Mouse (Mus musculus) ES-Bruce4 (cell line): ENCODE results near the gene Pdzd2. TPM values are rescaled to one million over a fixed set of nuclear protein-coding genes. Genes with fewer than 3 reads are reported as not detected.

Experiments used
- H3K27ac ChIP-seq: 2 replicates; pipeline ENCODE4 v1.5.1; 2012; ENCODE audit warnings: low read length, inconsistent platforms; ENCODE audit not compliant: insufficient read depth
- H3K27me3 ChIP-seq: 2 replicates; pipeline ENCODE4 v1.6.1; 2012; ENCODE audit warnings: mild to moderate bottlenecking, low read length, inconsistent platforms; ENCODE audit not compliant: control insufficient read depth, poor library complexity, insufficient read depth, severe bottlenecking
- H3K36me3 ChIP-seq: 2 replicates; pipeline ENCODE4 v1.6.1; 2012; ENCODE audit warnings: inconsistent platforms, mild to moderate bottlenecking, low read length, moderate library complexity; ENCODE audit not compliant: control insufficient read depth, poor library complexity, insufficient read depth, severe bottlenecking
- H3K4me1 ChIP-seq: one replicate; pipeline ENCODE4 v1.8.1; 2011; ENCODE audit warnings: low read length; ENCODE audit not compliant: control insufficient read depth, insufficient read depth
- H3K4me3 ChIP-seq: 2 replicates; pipeline ENCODE4 v1.5.1; 2011; ENCODE audit warnings: low read depth, mild to moderate bottlenecking, low read length
- H3K9ac ChIP-seq: 2 replicates; pipeline ENCODE4 v1.6.1; 2012; ENCODE audit warnings: low read depth, mild to moderate bottlenecking, inconsistent platforms; ENCODE audit not compliant: poor library complexity, severe bottlenecking
- H3K9me3 ChIP-seq: replicated peaks from 2 replicates; pipeline ENCODE4 v1.6.1; 2012; ENCODE audit warnings: mild to moderate bottlenecking, low read length, inconsistent platforms; ENCODE audit not compliant: control insufficient read depth, poor library complexity, insufficient read depth, severe bottlenecking
- CTCF ChIP-seq: IDR thresholded peaks from one replicate; pipeline ENCODE4 v1.8.1; 2011; ENCODE audit warnings: low read depth, low read length
- EP300 ChIP-seq: IDR thresholded peaks from 2 replicates; pipeline ENCODE4 v1.6.1; 2011; ENCODE audit warnings: low read depth, low read length; ENCODE audit not compliant: insufficient read depth
- POLR2A ChIP-seq: IDR thresholded peaks from one replicate; pipeline ENCODE4 v1.8.1; 2011; ENCODE audit warnings: low read length; ENCODE audit not compliant: insufficient read depth
- polyA plus RNA-seq: library from polyadenylated mRNA; stranded (reverse); fragments of >200 nt; gene quantifications from 2 replicates; pipeline ENCODE4 v1.2.4, GENCODE M21; 2011; ENCODE audit warnings: low read depth; ENCODE audit not compliant: missing spikeins, insufficient read depth, insufficient read length

Pdzd2 gene
- polyA plus RNA-seq: 7.3 and 11.6 TPM in 2 replicates

DNA sequence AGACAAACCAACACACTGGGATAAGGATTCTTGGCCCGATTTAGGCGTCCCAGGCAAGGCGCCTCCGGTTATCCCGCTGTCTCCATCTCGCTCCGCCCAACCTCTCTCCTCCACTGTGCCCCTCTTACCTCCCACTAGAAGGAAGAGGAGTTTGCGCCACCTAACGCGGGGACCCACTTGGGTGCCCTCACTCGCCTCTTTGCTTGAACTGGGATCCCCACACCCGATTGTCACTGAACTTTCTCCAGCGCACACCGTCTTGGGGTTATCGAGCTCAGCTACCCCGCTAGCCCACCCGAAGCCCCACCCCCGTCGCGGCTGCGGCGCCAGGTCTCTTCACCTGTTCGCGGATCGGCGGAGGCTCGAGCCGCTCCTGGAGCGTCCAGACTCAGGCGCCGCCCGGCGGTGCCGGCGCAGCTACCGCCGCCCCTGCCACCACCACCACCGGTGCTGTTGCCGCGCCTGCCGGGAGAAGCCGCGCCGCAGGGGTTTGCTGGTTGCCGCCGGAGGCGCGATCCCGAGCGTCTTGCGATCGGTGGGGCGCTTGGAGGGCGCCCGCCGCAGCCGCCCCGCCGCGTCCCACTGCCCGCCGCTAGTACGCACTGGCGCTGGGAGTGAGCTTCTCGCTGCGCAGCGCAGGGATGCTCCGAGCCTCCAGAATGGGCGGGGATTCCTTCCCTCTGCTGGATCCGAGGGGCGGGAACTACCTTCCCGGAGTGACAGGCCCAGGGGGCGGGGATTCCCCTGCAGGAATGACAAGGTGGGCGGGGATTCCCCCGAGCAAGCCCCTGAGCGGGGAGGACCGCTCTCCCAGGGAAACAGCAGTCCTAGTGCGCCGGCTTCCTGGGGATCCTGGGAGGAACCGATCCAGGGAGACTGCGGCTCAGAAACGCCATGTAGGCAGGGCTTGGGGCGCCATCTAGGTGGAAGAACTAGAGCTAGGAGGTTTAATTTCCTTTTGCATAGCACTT, at the start of gene Pdzd2:
Pdzd2 (minus strand) TSS at position 648 of the 971 bp plus-strand sequence.
- Histone ChIP-seq H3K4me1 (peaks cover 1% of the 10 kb centered on the region), H3K4me3 (peak within 1 kb of the TSS; percentile 77), H3K9ac (peak within 1 kb of the TSS; percentile 76), H3K27ac (no peak within 1 kb of the TSS), H3K9me3 (no peaks in the 10 kb centered on the region), H3K27me3 (0 out of 2 replicates have a peak, but pooled peaks cover 4% of the 10 kb centered on the region), H3K36me3 (no peaks in the 10 kb centered on the region)
- TF ChIP-seq CTCF (peak; percentile 62), EP300 (no peak), POLR2A (no peak)

- no peak overlapping the region for H3K27ac ChIP-seq
- no peak overlapping the region for H3K9ac ChIP-seq
- H3K36me3 ChIP-seq: no peaks in the 10 kb centered on the region
- H3K9me3 ChIP-seq: no peaks in the 10 kb centered on the region
- no peaks in the 10 kb centered on the region for H3K27me3 ChIP-seq
- no peaks in the 10 kb centered on the region for H3K4me1 ChIP-seq
- TF ChIP-seq EP300 (no peak), CTCF (no peak), POLR2A (no peak)
- H3K4me3 ChIP-seq: no peak overlapping the region
Observed at GRCm38 (mm10) chr15:12789406-12789867, 49.7 kb upstream of the Pdzd2 start.

DNA sequence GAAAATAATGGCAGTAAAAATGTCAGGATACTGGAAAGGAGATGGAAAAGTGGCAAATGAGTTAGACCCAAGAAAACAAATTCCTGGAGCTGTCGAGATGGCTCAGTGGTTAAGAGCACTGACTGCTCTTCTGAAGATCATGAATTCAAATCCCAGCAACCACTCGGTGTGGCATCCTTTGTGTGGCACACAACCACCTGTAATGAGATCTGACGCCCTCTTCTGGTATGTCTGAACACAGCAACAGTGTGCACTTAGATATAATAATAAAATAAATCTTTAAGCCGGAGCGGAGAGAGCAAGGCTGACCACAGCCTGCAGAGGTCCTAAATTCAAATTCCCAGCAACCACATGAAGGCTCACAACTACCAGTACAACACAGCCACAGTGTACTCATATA, 48.8 kb upstream of the Pdzd2 start:
- Histone ChIP-seq H3K36me3 (no peaks in the 10 kb centered on the region), H3K4me3 (no peak overlapping the region), H3K4me1 (no peaks in the 10 kb centered on the region), H3K9ac (no peak overlapping the region), H3K27me3 (no peaks in the 10 kb centered on the region), H3K9me3 (no peaks in the 10 kb centered on the region), H3K27ac (no peak overlapping the region)
- peak; percentile 16 for TF ChIP-seq CTCF
- TF ChIP-seq POLR2A: no peak
- no peak for TF ChIP-seq EP300

GRCm38 (mm10) chr15:12781729-12782326, 42.1 kb upstream of the Pdzd2 start:
- no peaks in the 10 kb centered on the region; the same call in 1 of the 2 replicates for H3K9me3 ChIP-seq
- no peak overlapping the region for H3K4me3 ChIP-seq
- no peaks in the 10 kb centered on the region for H3K4me1 ChIP-seq
- H3K9ac ChIP-seq: no peak overlapping the region
- H3K36me3 ChIP-seq: no peaks in the 10 kb centered on the region
- H3K27me3 ChIP-seq: no peaks in the 10 kb centered on the region; the same call in 1 of the 2 replicates
- no peak for TF ChIP-seq CTCF
- TF ChIP-seq POLR2A: no peak
- no peak for TF ChIP-seq EP300
- H3K27ac ChIP-seq: no peak overlapping the region

GRCm38 (mm10) chr15:12781296-12781695, 41.6 kb upstream of the Pdzd2 start:
- H3K9ac ChIP-seq: no peak overlapping the region
- TF ChIP-seq POLR2A: no peak
- TF ChIP-seq CTCF: no peak
- no peak for TF ChIP-seq EP300
- H3K27ac ChIP-seq: no peak overlapping the region
- H3K9me3 ChIP-seq: no peaks in the 10 kb centered on the region; the same call in 1 of the 2 replicates
- H3K27me3 ChIP-seq: no peaks in the 10 kb centered on the region; the same call in 1 of the 2 replicates
- no peaks in the 10 kb centered on the region for H3K4me1 ChIP-seq
- no peaks in the 10 kb centered on the region for H3K36me3 ChIP-seq
- no peak overlapping the region for H3K4me3 ChIP-seq
